Mouse (Mus musculus): ENCODE data around the gene Dock8. TPM values are rescaled to one million over a fixed set of nuclear protein-coding genes. Genes with fewer than 3 reads are reported as not detected.

Gene Dock8
- total RNA-seq, 2 experiments from 2014 or later, result 14.4 to 31.9 TPM

DNA sequence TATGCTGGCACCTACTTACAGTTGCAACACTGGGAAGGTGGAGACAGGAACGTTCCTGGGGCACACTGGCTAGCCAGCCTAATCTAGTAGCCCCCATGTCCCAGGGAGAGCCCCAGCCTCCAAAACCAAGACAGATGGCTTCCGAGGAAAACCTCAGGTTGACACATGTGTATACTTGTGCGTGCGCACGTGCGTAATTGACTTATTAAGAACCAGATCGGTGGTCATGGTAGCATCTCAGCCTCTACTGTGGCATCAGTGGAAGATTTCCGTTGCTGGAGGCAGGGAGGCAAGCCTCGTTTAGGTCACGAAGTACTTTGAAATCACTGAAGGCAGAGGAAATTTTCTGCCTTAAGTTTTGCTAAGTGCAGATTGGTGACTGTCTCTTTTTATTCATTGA, 56.9 kb downstream of the Dock8 start:
- no peak for ATAC-seq (replicated peaks; ENCODE audit: low FRiP score, poor library complexity, severe bottlenecking)

DNA sequence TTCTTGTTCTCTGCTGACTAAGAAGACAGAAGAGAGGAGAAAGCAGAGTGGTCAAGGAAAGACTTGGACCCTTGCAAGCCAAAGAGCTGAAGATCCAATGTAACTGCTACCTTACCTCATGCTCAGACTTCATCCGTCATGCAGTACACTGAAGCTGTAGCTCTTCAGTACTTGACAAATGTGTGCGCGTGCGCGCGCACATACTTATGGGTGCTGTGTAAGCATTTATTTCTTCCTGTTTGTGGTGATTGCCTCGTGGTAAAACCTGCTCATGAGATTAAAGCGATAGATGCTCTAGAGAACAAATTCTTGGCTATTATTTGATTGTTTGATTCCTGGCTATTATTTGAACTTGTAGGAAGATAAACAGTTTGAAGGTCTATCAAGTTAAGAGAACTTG, 58.5 kb downstream of the Dock8 start:
- ATAC-seq (replicated peaks; ENCODE audit: low FRiP score, poor library complexity, severe bottlenecking), result no peak

DNA sequence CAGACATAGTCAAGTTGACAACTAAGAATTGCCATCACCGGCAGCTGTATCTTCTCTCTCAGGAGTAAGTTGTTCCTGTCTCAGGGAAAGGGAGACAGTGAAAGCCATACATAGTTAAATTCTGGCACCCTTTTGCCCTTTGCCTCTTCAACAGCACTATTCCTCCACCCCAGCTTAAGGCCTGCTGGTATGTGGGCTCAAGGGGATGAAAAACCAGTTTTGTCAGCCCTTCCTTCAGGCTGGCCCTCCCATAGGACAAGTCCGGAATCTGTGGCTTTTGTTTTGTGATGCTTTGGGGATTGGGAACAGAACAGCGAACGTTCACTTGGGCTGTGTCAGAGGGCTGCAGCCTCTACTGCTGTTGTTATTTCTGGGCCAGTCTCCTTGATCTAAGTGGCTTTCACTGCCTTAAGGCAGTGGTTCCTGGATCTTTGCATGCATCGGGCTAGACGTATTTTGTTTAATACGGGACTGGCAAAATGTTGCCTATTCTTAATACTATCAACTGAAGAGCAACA, 60.6 kb downstream of the Dock8 start:
- no peak for ATAC-seq (replicated peaks; ENCODE audit: low FRiP score, poor library complexity, severe bottlenecking)

DNA sequence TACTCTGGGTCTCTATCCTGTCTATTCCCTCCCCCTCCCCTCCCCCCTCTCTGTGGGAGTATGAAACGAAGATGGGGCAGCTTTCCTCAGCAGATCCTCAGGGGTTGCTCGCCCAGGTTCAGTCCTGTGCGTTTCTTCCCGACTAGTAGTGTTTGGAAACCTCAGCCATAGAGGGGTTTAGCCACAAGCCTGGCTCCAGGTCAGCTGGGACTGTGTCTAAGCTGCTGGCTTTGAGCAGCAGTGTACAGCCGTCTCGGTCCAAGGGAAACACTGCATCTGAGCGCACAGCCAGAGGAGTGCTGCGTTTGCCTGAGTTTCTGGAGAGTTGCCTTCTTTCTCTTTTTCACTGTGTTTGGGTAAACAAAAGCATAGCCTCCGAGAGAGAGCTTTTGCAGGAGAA, 61.0 kb downstream of the Dock8 start:
- ATAC-seq (replicated peaks; ENCODE audit: low FRiP score, poor library complexity, severe bottlenecking), result no peak

DNA sequence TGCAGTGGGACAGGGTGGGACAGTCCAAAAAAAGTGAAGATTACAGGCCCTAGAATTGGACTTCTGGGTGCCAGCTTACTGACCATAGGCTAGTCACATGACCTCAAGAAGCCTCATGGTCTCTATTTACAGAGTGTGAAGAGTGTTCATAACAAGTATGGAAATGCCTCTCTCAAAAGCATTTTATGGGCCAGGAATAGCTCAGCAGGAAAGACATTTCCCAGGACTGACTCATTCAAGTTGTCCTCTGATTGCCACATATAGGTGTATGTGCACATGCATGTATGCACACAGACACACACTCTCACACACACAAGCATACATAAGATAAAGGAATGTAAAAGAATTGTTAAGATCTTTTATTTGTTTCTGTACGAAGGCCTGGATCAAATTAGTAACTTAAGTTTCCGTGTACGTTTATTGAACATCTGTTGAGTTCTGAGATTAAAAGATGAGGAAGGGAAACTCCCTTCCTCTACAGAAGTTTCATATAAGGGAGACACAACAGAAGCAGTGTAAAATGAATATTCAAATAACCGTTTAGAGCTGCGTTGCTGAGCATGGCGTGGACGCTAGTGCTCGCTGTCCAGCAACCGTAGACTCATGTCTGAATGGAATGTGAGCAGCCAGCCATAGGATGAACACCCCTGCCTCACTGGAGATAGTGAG, 63.0 kb downstream of the Dock8 start:
- no peak for ATAC-seq (replicated peaks; ENCODE audit: low FRiP score, poor library complexity, severe bottlenecking)

DNA sequence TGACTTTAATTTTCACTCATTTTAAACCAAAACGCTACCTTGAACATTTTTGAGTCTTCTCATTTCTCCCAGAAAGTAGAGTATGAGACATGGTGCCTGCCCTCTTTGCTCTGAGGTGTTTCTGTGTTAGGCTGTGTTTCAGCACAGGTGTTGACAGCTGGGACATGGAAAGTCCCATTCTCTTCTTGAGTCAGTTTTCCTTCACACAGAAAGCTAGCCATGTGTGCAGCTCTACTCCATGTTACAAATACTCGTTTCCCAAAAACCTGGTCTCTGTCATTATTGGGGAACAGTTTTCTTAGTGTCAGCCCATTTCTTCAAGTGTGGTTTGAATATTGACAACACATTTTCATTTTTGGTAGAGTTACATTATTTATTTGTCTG, 63.5 kb downstream of the Dock8 start:
- ATAC-seq (replicated peaks; ENCODE audit: low FRiP score, poor library complexity, severe bottlenecking), result no peak

DNA sequence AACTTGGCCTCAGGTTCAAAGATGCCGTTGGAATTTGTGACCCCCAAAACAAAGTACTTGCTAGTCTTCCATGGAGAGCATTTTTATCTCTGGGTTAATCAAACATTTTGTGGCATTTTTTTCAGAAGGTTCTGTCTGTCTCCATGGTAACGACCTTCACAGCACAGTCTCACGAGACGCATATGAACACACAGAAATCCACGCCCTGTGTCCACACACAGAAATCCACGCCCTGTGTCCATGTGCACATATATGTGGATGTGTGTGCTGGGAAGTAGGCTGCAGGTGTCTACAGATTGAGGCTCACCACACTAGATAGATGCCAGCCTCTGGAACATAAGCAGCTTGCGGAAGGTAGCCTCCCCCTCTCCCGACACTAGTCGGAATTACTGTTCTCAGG, 66.9 kb downstream of the Dock8 start:
- no peak for ATAC-seq (replicated peaks; ENCODE audit: low FRiP score, poor library complexity, severe bottlenecking)

DNA sequence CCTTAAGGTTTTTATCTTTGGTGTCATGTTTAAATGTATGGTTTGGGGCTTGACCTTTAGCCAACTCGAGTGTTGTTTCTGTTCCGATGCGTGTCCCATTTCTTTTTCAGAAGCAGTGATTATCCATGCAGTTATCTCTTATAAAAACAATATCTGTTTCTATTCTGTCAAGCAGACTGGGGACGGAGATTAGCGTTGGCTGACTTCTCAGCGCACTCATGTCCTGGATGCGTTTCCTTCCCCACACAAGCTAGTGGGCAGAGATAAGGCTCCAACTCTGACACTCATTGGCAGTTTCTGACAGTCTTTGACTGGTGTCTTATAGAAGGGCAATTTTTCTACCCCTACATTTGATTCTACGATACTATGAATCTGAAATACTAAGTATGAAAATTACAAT, 69.2 kb downstream of the Dock8 start:
- ATAC-seq (replicated peaks; ENCODE audit: low FRiP score, poor library complexity, severe bottlenecking), result no peak

DNA sequence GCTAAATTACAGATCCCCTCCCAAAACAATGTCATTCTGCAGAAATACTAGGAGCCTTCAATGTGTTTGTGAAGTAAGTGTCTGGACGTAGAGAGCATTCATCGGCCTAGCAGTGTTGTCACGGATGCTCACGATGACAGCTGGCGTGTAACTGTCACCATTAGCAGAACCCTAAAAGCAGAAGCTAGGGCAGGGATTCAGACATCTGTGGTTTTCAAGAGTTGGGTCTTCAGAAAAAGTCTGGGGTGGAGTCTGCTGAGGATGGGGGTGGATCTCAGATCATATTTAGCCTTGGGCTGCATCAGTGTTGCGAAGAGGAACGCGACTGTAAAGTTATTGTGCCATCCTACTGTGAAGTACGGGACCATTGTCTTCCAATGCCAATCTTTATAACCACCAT, 73.2 kb downstream of the Dock8 start:
- ATAC-seq (replicated peaks; ENCODE audit: low FRiP score, poor library complexity, severe bottlenecking), result no peak

DNA sequence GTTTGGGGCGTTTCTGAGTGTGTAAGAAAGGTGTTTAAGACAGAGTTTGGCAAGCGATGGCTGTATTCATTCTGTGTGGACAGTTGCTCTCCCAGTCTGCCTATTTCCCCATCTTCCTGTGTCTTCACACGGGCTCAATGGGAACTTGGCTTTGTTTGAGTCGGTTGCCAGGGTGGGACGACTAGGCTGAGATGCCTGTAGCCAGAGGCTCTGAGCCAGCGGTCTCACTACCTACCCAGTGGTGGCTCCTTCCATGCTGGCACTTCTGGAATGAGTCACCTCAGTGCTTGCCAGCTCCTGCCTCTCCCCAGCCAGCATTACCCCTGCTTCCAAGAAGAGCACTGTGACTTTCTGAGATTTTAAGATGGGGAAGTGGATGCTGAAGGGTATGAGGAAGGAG, 75.4 kb downstream of the Dock8 start:
- no peak for ATAC-seq (replicated peaks; ENCODE audit: low FRiP score, poor library complexity, severe bottlenecking)

DNA sequence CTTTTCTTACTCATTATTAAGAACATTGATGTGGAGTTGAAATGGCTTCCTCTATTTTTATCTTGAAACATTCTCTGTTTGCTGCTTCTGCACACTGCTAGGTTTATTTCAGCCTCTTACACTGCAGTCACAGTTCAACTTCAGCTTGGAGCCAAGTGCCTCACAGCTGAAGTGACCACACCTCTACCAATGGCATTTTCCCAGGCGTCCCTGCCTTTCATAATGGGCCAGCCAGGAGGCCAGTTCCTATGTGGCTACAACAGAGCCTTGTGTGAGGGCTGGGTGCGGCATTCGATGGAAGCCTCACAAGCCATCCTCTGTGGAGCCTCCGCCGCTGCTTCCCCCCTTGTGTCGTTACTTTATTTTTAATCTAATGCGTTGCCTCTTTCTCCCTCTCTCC, 78.3 kb downstream of the Dock8 start:
- no peak for ATAC-seq (replicated peaks; ENCODE audit: low FRiP score, poor library complexity, severe bottlenecking)

DNA sequence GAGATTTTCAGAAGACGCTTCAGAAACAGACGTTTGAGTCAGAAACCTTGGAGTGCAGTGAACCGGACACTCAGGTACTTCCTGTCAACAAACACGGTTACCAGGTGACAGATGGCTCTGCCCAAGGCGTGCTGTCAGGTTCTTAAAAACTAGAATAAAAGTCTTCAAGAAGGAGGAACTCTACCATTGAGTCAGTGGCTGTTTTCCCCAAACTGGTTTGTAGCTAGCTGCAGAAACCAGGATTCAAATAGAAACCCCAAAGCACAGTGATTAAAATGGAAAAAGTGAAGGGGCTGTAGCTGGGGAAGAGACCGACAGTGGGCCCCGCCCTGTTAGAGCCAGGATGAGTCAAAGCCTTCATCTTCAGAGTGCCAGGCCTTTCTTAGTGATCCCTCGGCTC, 78.8 kb downstream of the Dock8 start:
- no peak for ATAC-seq (replicated peaks; ENCODE audit: low FRiP score, poor library complexity, severe bottlenecking)

DNA sequence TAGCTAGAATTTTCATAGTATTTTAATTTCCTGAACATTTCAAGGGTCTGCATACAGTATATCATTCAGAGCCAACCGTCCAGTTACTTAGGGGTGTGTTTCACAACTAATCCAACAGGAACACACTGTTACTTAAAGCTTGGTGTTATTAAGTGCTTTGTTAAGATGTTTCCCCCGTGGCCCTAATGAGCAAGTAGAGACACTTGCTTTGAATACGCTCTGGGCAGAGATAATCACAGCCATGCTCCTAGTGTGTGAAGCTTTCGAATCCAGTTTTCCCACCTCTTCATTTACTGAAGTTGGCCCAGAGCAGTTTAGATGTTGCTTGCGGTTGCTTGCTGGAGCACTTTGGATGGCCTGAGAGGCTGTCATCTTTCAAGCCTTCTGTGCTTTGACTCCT, 80.8 kb downstream of the Dock8 start:
- ATAC-seq (replicated peaks; ENCODE audit: low FRiP score, poor library complexity, severe bottlenecking), result no peak

DNA sequence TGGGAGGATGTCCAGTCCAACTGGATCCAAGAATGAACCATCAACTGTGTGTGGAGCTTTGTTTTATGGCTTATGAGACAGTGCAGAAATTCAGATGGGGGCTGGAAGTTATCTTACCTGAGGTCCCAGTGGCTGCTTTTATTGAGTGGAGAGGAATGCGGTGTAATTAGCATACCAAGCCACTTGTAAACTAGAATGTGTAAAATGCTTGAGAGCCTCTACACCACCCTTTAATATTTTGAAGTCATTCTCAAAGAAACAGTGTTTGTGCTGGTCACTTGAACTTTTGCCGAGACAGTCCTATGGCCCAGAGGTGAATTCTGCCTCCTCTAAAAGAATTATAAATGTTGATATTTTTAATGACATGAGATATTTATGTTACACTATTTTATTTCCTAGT, 83.5 kb downstream of the Dock8 start:
- ATAC-seq (replicated peaks; ENCODE audit: low FRiP score, poor library complexity, severe bottlenecking), result no peak

DNA sequence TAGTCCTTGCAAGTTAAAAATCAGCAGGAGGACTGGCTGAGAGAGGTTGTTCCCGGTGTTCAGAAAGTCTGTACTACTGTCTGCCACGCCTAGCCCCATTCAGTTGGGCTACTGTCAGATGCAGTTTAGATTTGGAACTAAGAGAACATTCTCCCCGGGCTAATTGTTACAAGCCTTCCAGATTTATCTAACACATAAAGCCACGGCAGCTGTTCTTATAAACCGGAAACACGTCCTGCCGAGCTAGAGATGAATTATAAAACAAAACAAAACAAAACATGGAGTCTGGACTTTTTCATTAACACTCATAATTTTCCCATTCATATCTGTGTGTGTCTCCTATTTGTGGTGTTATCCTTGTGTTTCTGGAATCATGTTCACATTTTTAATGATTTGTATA, 87.8 kb downstream of the Dock8 start:
- ATAC-seq (replicated peaks; ENCODE audit: low FRiP score, poor library complexity, severe bottlenecking), result no peak

DNA sequence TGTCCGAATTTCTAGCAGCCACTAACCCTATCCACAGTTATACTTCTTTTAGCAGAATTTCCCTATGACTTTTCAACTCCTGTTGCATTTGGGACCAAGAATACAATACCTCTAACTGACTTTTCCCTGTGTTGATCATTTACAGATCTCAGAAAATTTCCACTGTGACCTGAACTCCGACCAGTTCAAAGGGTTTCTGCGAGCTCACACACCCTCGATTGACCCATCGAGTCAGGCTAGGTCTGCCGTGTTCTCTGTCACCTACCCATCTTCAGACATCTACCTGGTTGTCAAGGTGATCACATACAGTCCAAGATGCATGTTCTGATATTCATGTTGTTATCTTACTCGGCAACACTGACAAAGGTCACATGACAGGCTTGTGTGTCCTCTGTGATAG, 90.4 kb downstream of the Dock8 start:
- no peak for ATAC-seq (replicated peaks; ENCODE audit: low FRiP score, poor library complexity, severe bottlenecking)

DNA sequence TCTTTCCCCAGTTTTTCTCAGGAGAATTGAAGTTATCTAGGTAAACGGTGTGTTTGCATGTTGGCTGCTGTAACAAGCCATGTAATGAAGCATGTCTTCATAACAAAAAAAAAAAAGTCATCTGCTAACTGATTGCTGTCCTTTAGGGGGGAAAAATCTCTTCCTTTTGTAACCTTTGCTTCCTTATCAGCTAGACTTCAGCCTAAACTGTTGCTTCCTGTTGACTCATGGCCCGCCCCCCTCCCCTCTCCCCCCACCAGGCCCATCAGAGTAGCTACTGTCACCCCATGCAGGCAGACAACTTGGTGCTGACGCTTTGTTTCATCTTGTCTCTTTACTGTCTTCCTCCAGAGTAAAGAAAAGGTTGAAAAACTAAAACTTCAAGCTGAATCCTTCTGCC, 95.8 kb downstream of the Dock8 start:
- ATAC-seq (replicated peaks; ENCODE audit: low FRiP score, poor library complexity, severe bottlenecking), result no peak

DNA sequence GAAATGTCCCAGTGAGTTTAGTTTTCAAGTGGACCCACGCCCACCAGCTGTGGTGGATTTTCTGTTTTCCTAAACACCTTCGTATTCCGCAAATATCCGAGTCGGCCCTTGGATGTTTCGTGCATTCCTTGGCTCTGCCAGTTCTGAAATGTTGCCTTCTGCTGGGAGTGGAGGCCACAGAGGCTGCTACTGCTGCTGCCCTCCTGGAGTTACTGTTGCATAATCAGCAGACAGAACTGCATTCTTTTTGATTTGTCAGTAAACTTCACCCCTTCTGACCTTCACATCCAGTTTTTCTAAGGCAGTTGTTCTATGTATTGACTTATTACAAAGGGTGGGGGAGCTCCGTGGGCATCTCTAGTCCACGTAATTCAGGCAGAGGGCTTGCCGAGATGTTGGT, 97.0 kb downstream of the Dock8 start:
- ATAC-seq (replicated peaks; ENCODE audit: low FRiP score, poor library complexity, severe bottlenecking), result no peak

DNA sequence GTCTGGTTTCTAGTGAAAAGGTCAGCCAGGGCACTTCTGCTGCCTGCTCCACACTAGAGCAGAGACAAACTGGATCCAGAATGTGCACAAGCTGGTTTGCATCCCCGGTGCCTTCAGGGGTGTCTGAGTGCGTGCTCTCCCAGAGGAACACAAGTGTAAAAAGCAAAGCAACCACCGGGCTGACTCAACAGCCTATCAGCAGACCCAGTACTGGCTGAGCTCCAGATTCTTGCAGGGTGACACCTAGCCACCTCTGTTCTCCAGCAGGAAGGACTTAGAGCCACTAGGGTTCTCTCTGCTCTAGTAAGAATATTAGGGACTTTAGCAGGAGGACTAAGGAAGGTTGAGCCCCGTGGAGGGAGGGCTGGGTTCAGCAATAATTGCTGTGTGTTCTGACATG, 97.7 kb downstream of the Dock8 start:
- ATAC-seq (replicated peaks; ENCODE audit: low FRiP score, poor library complexity, severe bottlenecking), result no peak

DNA sequence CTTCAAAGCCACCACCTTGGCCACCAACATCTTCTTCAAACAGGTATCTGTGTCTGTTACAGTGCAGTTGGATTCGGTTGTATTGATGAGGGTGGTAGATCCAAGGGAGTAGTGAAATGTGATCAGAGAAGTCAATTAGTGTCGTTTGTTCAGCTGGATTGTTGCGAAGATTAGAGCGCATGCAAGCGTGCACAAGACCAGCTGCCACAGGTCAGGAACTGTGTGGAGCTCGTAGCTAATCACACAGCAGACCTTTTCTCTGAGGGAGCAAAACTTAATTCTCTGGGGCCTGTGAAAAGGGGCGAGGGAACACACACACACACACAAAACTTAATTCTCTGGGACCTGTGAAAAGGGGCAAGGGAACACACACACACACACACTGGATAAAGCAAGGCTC, 98.2 kb downstream of the Dock8 start:
- ATAC-seq (replicated peaks; ENCODE audit: low FRiP score, poor library complexity, severe bottlenecking), result no peak

DNA sequence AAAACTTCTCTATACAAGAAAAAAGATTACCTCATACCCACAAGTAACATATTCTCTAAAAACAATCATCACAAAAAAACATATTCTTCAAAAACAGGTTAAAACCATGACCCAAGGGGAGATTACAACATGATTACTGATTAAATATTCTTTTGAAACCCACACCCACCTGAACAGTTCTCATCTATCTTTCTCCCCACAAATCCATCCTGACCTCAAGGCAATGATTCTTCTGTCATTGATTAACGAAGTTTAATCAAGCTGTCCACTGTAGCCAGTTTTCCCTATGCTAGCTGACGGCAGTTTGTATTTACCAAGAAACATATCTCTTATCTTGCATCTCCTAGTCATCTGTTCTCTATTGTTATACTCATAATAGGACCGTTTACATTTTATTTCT, 98.6 kb downstream of the Dock8 start:
- ATAC-seq (replicated peaks; ENCODE audit: low FRiP score, poor library complexity, severe bottlenecking), result no peak

DNA sequence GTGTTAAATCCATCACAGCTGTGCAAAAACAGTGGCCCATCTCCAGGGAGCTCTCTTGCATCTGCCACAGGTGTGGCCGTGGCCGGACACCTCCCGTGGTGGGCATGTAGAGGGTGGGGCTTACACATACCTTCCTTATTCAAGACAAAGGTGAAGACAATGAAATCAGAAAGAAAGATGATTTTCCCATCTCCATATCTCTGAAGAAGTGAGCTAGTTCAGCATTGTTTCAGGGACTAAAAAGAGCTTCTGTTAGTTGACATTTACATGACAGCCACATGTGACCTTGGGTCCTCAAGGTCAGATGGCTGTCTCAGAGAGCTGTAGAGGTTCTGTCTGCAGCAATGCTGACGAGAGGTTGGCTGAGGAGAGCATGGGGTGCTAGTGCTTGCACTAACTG, 99.6 kb downstream of the Dock8 start:
- no peak for ATAC-seq (replicated peaks; ENCODE audit: low FRiP score, poor library complexity, severe bottlenecking)
